Mouse (Mus musculus): ENCODE results near the gene Maip1.

GRCm38 (mm10) chr1:57433141-57433540 lies 27.0 kb downstream of the Maip1 start:
- TF ChIP-seq CTCF (IDR thresholded peaks at IDR 0.05; ENCODE audit: low read depth, low read length) (no peak), POLR2A (IDR thresholded peaks at IDR 0.05; ENCODE audit: borderline replicate concordance, low read depth, low read length) (no peak)
